Mouse (Mus musculus) lung, embryonic 14.5 days (tissue): ENCODE measurements at regions not wholly inside any gene's neighbourhood (a gene's known extent, or its start where the extent isn't known, plus 50 kb on each side); places are given as distances from the start of the nearest gene placed in this dataset.
A peak's percentile ranks its signal among the peaks of the same experiment; 100 is the strongest.

Source experiments
- ATAC-seq: fragments of 200-750 bp; cut with Nextera tagmentation; 2 replicates; pipeline ENCODE4 v1.8.0; 2017; ENCODE audit warnings: mild to moderate bottlenecking, moderate TSS enrichment, moderate library complexity; ENCODE audit not compliant: insufficient read depth
- DNase-seq: peaks from one replicate; pipeline ENCODE4 v3.0.0-alpha.2; 2015
- H3K27ac ChIP-seq: fragments of 300-500 bp; sonication (generic); 2 replicates; pipeline ENCODE4 v1.5.1; 2014; ENCODE audit warnings: low read depth, mild to moderate bottlenecking, moderate library complexity
- H3K27me3 ChIP-seq: fragments of 300-500 bp; sonication (generic); 2 replicates; pipeline ENCODE4 v1.6.1; 2014; ENCODE audit warnings: low read length, control low read depth; ENCODE audit not compliant: insufficient read depth
- H3K36me3 ChIP-seq: fragments of 300-500 bp; sonication (generic); 2 replicates; pipeline ENCODE4 v1.6.1; 2014; ENCODE audit warnings: control low read depth; ENCODE audit not compliant: insufficient read depth
- H3K4me1 ChIP-seq: fragments of 300-500 bp; sonication (generic); 2 replicates; pipeline ENCODE4 v1.6.1; 2014; ENCODE audit warnings: antibody characterized with exemption, control low read depth; ENCODE audit not compliant: insufficient read depth
- H3K4me2 ChIP-seq: fragments of 300-500 bp; sonication (generic); 2 replicates; pipeline ENCODE4 v1.6.1; 2014; ENCODE audit warnings: mild to moderate bottlenecking
- H3K4me3 ChIP-seq: fragments of 300-500 bp; sonication (generic); 2 replicates; pipeline ENCODE4 v1.5.1; 2014; ENCODE audit warnings: low read depth, low read length
- H3K9ac ChIP-seq: fragments of 300-500 bp; sonication (generic); 2 replicates; pipeline ENCODE4 v1.6.1; 2014
- H3K9me3 ChIP-seq: fragments of 300-500 bp; sonication (generic); 2 replicates; pipeline ENCODE4 v1.6.1; 2016; ENCODE audit warnings: low read depth, low read length, control low read depth
- CTCF ChIP-seq: IDR thresholded peaks from 2 replicates; pipeline ENCODE4 v1.5.1; 2016; ENCODE audit warnings: antibody characterized with exemption, low read depth
- WGBS: fragments of 180-500 bp; shearing (Covaris S2); extraction: QIAGEN DNeasy Blood & Tissue Kit; methylation state at CpG from one replicate; pipeline ENCODE4 v1.1.7; 2014; 5-methylcytosine and 5-hydroxymethylcytosine counted together

DNA sequence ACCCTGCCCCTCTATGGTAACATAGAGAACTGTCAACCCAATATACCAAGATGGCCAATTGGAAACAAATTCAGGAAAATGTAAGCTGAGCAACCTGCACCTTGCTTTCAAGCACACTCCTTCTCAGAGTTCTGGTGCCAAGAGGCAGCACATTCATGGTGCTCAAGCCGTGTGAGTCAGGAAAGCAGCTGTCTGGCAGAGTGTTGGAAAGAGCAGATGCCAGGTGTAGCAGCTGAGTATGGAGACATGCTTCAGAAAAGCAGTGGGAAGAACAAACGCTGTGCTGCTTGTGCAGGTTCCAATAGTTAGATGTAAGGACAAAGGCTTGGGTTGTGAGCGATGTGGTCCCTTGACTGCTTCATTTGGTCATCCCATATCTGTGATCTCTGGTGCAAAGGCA lies 794.0 kb upstream of the 4930452B06Rik start:
- WGBS: 81% methylated on average over 3 of the region's 3 CpGs
- no peaks in the 10 kb centered on the region for H3K27me3 ChIP-seq
- H3K9ac ChIP-seq: no peak overlapping the region
- H3K36me3 ChIP-seq: no peaks in the 10 kb centered on the region
- DNase-seq (no peak), ATAC-seq (no peak)
- H3K9me3 ChIP-seq: no peaks in the 10 kb centered on the region
- H3K27ac ChIP-seq: no peak overlapping the region
- TF ChIP-seq CTCF: no peak
- H3K4me2 ChIP-seq: no peak overlapping the region
- peaks cover 7% of the 10 kb centered on the region for H3K4me1 ChIP-seq
- no peak overlapping the region for H3K4me3 ChIP-seq

DNA sequence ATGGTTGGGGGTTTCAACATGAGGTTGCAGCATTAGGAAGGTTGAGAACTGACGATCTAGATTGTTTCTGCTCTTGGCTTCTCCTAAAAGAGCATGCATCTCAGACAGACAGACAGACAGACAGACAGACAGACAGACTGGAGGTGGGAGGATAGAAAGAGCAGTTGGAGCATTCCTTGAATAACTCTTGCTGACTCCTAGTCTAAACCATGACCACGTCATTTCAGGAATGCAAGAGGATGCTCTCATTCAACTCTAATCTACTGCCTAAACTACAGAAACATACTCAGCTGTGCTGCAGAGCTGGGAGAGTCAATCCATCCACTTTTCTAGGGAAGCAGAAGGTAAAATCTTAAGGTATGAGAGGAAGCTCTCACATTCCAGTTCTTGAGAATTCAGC lies 792.8 kb upstream of the 4930452B06Rik start:
- no peak overlapping the region for H3K9ac ChIP-seq
- no peaks in the 10 kb centered on the region for H3K36me3 ChIP-seq
- no peak overlapping the region for H3K4me2 ChIP-seq
- no peaks in the 10 kb centered on the region for H3K9me3 ChIP-seq
- no peak overlapping the region for H3K4me3 ChIP-seq
- H3K27ac ChIP-seq: no peak overlapping the region
- ATAC-seq (no peak), DNase-seq (no peak)
- no peak for TF ChIP-seq CTCF
- WGBS: 36% methylated on average over 2 of the region's 2 CpGs
- no peaks in the 10 kb centered on the region for H3K27me3 ChIP-seq
- H3K4me1 ChIP-seq: peaks cover 7% of the 10 kb centered on the region

DNA sequence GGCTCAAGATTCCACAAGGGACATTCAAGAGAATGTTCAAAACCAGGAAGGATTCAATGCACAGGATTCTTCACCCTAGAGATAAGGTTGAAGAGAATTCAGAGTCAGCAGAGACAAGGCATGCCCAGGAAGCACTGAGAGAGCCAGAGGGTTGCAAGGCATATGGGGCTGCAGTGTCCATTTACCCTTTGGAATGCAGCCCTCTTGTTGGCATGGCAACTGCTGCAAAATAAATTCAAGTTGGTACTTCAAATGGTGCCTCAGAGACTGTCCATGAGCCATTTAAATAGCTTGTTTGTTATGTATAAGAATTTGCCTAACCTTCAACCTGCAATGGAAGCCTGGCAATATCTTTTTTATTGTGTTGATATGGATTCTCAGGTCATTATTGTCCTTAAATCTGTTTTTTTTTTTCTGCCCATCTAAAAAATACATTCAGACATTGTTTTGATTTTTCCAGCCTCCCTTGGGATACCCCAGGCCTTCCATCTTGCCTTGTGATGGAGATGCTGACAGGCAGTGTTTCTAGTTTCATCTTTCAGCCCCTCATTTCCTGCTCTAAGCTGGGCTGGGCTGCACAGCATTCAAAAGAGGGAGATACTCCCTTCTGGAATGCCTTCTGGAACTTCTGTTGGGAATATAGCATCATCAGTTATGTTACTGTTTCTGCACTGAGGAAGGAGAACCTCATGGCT lies 791.9 kb upstream of the 4930452B06Rik start:
- TF ChIP-seq CTCF: no peak
- H3K9ac ChIP-seq: no peak overlapping the region
- ATAC-seq (no peak), DNase-seq (peak; percentile 31)
- H3K4me2 ChIP-seq: no peak overlapping the region
- no peaks in the 10 kb centered on the region for H3K36me3 ChIP-seq
- no peaks in the 10 kb centered on the region for H3K9me3 ChIP-seq
- no peaks in the 10 kb centered on the region for H3K27me3 ChIP-seq
- no peak overlapping the region for H3K4me3 ChIP-seq
- H3K27ac ChIP-seq: no peak overlapping the region
- H3K4me1 ChIP-seq: peaks cover 7% of the 10 kb centered on the region

DNA sequence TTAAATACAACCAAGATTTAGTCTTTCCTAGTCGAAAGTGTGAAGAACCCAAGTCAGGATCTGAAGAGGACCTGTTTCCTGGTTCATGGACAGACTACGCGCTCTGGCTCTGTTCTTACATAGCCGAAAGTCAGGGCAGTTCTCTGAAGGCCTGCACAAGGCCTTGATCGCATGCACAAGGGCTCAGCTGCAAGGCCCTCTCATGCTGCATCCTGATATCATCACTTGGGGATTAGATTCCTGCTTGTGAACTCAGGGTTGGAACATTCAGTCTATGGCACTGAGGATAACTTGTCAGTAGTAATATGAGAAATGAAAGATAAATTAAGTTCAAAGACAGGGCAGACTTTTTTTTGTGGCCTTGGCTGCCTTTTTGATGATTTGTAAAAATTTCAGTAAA lies 789.9 kb upstream of the 4930452B06Rik start:
- 89% methylated on average over 5 of the region's 5 CpGs for WGBS
- Histone ChIP-seq H3K4me3 (no peak overlapping the region), H3K9me3 (no peaks in the 10 kb centered on the region), H3K4me2 (no peak overlapping the region), H3K36me3 (no peaks in the 10 kb centered on the region), H3K27ac (no peak overlapping the region), H3K27me3 (no peaks in the 10 kb centered on the region), H3K4me1 (peaks cover 7% of the 10 kb centered on the region), H3K9ac (no peak overlapping the region)
- no peak for ATAC-seq
- DNase-seq: no peak
- no peak for TF ChIP-seq CTCF

DNA sequence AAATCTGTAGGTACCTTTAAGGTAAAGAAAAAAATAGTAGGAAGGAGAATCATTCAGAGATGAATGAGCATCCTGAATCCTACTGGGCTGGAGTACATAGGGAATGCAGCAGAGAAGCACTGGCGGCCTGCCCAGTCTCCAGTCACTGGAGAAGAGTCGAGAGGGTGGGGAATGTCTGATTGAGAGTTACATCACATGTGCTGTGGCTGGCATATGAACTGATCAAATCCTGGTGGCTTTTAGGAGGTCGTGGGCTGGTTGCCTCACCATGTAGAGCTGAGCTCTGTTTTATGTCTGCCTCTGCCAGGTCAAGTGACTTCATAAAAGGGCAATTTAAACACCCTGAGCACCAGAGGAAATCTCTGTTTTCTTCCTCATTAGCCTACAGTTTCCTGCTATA lies 783.9 kb upstream of the 4930452B06Rik start:
- ATAC-seq: peak; percentile 88
- peak; percentile 86 for DNase-seq

DNA sequence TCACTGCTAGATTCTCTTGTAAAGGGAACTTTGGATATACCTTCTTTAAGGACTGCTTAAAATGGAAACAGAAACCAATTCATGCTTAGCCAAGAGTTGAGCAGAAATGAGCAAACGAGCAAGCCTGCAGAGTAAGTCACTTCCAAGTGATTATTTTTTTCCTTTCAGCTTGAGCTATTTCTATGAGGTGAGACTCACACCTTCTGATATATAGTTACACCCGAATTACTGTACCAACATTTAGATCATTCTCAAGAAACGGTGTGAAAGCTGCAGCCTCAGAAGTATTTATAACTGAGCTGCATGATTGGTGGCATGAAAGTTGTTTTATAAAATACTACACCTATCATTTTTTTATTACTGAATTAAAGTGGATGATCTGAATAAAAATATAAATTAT lies 771.9 kb upstream of the 4930452B06Rik start:
- H3K36me3 ChIP-seq: no peaks in the 10 kb centered on the region
- H3K27ac ChIP-seq: no peak overlapping the region
- WGBS: 72% methylated on average over 3 of the region's 3 CpGs
- H3K9me3 ChIP-seq: no peaks in the 10 kb centered on the region
- no peak overlapping the region for H3K4me2 ChIP-seq
- H3K4me3 ChIP-seq: no peak overlapping the region
- TF ChIP-seq CTCF: no peak
- H3K27me3 ChIP-seq: no peaks in the 10 kb centered on the region
- no peak overlapping the region for H3K9ac ChIP-seq
- H3K4me1 ChIP-seq: no peaks in the 10 kb centered on the region
- no peak for ATAC-seq
- DNase-seq: no peak

More for the DNA sequence above, 783.9 kb upstream of the 4930452B06Rik start:
- no peak overlapping the region for H3K4me2 ChIP-seq
- H3K36me3 ChIP-seq: no peaks in the 10 kb centered on the region
- no peak overlapping the region for H3K4me3 ChIP-seq
- no peaks in the 10 kb centered on the region for H3K4me1 ChIP-seq
- no peaks in the 10 kb centered on the region for H3K9me3 ChIP-seq
- no peaks in the 10 kb centered on the region for H3K27me3 ChIP-seq
- TF ChIP-seq CTCF: no peak
- H3K27ac ChIP-seq: no peak overlapping the region
- no peak overlapping the region for H3K9ac ChIP-seq
- WGBS: 21% methylated on average over 3 of the region's 3 CpGs

DNA sequence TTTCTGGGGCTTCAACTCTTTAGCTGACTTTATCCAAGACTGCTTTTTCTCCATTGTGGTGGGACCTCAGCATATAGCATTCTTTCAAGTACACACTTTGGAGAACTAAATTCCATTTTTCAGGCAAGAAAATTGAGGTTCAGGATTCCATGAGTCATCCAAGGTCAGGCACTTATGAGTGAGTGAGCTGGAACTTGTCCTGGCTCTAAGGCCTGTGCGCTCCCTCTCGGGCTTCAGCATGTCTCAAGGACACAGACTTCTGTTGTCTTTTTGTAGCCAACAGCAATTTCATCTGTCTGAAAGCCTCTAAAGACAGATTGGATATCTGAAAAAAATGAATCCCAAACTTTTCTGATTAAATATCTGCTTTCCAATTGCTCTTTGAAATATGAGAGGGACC lies 769.1 kb upstream of the 4930452B06Rik start:
- WGBS: 81% methylated on average over 2 of the region's 2 CpGs
- H3K36me3 ChIP-seq: no peaks in the 10 kb centered on the region
- DNase-seq: no peak
- no peaks in the 10 kb centered on the region for H3K27me3 ChIP-seq
- H3K4me2 ChIP-seq: no peak overlapping the region
- no peak overlapping the region for H3K9ac ChIP-seq
- no peak overlapping the region for H3K4me3 ChIP-seq
- no peak for ATAC-seq
- H3K9me3 ChIP-seq: no peaks in the 10 kb centered on the region
- H3K27ac ChIP-seq: no peak overlapping the region
- H3K4me1 ChIP-seq: no peaks in the 10 kb centered on the region
- TF ChIP-seq CTCF: no peak
